Mouse (Mus musculus): Measurements from ENCODE around the gene Grin2d.

- TF ChIP-seq POLR2A (IDR thresholded peaks at IDR 0.05; ENCODE audit: borderline replicate concordance, control insufficient read depth, low read depth, low read length) (no peak), CTCF (IDR thresholded peaks at IDR 0.05; ENCODE audit: control insufficient read depth, insufficient read depth, low read length) (no peak)
These were observed 35.9 kb upstream of the Grin2d start for GRCm38 (mm10) chr7:45914067-45914466.
